Mouse (Mus musculus) ES-CJ7 (cell line): ENCODE data around the gene Syk.

Source experiments
- DNase-seq: peaks from one replicate; pipeline ENCODE4 v3.0.0; 2011; ENCODE audit warnings: low read depth, low spot score

Gene Syk

DNA sequence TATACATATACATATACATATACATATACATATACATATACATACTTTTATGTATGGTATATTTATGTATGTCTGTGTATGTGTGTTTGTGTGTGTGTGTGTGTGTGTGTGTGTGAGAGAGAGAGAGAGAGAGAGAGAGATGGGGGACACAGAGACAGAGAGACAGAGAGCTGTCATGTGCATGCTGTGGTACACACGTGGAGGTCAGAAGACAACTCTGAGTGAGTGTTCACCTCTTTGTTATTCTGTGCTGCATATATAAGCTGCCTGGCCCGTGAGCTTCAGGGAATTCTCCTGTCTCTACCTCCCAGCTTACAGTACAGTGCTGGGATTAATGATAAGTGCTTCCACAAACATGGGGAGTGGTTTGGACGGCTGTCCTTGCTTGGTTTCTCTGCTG, 15.3 kb downstream of the Syk start:
- no peak for DNase-seq

DNA sequence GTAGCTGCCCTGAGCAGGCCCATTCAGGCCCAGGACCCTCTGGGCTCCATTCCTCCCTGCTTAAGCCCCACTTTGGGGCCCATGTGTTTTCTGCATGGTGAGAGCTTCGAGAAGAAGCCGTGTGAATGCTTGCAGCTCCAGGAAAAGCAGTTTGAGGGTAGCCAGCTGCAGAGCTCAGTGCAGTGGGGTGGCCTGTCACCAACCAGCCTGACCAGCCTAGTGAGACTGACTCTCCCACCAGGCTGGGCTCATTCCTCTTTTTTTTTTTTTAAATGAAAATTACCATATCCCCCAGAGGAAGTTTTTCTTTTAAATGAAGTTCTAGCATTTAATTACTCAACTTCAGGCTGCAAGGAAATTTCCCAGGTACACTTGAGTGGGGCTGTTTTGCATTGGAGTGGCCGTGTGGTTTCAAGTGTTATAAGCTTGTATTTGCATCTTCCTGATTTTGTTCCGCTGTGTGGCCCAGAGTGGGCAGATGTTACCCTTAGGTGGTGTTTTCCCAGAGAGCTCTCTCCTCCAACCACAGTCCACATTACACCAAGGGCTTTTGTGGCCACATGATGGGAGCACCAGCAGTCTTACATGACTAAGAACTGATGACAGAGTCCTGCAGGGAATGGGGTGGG, 17.2 kb downstream of the Syk start:
- DNase-seq, result no peak

DNA sequence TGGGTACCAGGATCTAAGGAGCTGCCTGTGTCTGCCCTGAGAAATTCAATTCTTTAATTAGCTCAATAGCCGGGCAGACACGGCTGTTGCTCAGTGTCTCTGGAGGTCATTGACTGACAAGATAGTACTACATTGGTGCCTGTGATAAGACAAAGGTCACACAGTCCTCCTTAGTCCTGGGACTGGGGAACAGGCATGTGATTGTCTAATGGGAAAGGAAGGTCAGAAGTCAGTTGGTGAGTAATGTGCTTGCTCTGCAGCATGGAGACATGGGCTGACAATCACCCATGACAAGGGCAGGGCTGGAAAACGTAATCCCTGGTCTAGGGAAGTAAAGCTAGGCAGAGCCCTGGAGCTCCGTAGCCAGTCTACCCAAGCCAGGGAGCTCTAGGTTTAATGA, 19.8 kb downstream of the Syk start:
- no peak for DNase-seq

DNA sequence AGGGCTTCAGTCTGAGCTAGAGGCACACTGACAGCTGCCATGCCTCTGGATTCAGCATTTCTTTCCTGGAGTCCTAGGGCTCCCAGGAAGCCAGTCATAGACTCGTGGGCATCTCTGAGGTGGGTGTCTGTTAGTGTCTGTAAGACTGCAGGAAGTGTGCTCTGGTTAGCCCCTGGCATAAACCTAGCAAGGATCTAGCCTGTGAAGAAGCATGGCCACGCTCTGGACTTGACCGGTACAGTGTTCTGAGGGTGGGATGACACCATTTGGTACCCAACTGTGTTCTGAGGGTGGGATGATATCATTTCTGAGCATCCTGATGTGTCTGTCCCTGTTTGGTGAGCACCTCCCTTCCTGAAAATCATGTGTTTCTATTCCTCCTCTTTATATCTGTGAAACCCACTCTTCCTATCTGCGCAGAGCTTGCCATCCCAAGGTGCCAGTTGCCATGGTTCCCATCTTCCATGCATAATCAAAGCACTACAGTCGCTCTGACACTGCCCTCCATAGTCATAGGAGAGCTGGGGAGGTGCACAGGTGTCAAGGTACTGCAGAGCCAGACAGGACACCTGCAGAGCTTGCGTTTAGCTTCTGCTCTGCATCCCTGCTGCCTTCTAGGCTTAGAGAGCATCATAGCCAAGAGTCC, 20.9 kb downstream of the Syk start:
- DNase-seq, result no peak

GRCm38 (mm10) chr13:52605006-52605405, 22.0 kb downstream of the Syk start:
- DNase-seq, result no peak

DNA sequence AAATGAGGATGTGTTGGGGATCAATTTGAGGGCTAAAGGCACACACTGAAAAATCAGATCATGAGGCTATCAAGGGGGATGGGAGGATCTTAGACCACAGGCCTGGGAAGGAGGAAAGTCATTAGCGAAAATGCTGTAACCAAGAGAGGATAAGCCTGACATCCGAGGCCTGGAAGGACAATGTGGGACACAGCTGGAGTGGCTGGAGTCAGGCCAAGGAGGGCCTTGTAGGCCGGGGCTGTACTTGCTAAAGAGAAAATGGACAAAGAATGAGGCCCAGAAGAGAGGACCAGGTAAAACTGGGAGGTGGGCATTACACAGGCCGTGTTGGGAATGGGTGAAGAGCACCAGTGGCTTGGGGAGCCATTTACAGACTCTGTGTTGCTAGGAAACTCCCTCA, 22.9 kb downstream of the Syk start:
- DNase-seq, result no peak

- DNase-seq, result no peak
These were observed 23.8 kb downstream of the Syk start for GRCm38 (mm10) chr13:52606656-52607275.

DNA sequence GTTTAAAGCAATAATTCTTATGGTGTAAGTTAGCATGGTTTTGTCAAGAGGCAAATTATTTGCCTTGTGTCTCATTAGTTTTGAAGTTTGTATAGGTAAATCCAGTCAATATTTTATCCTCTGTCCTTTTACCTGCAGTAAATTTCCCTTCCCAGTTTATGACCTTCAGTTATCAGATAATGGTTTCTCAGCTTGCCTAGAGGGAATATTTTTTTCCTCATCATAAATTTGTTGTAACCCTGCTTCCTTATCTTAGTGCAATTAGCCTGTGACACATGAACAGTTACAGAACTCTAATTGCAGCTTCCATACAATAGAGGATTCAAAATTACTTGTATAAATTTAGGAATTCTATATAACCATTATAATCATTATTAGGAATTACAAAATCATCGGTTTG, 25.0 kb downstream of the Syk start:
- no peak for DNase-seq

DNA sequence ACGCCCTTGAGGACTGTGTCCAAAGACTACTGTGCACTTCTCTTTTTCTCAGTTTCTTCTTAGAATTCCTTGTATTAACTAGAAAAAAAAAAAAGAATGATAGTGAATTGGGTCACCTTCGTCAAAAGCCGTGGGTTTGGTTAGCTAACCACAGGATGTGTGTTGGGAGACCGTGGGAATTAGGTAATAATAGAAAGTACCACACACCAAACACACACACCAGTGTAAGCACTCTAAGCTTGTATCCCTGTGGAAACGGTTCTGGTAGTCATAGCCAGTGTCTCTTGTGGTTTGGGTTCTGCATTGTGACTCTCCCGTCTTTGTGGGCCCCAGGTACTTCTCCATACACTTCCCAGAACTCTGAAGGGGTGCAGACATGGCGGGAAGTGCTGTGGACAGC, 27.5 kb downstream of the Syk start:
- DNase-seq, result no peak

DNA sequence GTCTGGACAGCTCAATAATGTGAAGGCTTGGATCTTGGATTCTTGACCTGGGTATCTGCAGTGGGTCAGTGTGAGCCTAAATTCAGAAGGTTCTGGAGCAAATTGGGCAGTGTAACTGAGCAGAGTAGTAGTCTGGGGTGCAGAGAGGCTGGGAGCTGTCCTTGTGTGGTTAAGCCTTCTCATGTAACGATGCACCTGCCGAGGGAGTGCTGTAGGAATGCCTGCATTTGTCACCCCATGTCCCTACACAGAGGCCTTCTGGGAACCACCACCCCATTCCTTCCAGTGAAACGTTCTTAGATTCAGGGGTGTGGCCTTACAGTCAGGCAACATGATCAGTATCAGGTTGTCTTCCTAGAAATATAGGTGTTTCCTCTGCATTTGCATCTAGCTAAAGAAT, 30.3 kb downstream of the Syk start:
- no peak for DNase-seq

GRCm38 (mm10) chr13:52615085-52615484, 32.1 kb downstream of the Syk start:
- DNase-seq, result no peak

DNA sequence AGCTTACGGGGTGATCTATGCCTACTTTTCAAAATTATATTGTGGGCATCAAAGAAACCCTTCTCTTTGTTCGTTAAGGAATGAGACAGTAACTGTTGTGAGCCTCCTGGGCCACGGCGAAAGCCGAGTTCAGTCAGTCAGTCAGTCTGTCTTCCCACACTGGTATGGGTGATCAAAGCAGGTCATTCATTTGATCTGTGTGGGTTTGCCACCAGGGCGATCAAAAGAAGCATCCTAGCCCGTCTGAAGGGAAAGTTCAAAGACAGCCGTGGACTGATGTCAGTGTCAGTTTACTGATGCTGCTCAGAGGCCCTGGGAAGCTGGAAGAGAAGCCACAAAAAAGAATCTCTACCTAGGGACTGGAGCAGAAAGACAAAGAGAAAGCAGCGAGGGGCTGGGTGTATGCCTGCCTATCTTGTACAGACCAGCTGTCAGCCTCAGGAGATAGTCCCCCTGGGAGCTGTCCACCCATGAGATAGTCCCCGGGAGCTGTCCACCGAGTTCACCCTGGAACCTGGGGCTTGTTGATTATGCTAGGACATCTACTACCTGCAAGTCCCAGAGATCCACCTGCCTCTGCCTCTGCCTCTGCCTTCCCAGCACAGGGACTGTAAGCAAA, 34.2 kb downstream of the Syk start:
- no peak for DNase-seq

DNA sequence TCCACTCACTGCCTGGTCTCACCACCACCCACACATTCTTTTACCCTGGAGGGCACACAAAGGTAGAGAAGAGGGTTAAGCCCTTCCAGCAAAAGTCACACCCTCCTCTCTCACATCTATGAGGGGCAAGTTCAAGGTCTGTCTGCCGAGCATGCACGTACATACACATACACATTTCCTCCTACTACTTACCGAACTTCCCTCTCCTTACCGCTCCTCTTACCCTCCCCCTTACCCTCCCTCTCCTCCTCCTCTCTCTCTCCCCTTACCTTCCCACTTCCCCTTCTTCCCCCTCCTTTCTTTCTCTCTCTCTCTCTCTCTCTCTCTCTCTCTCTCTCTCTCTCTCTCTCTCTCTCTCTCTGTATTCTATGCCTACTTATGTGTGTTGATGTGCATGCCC, 35.6 kb downstream of the Syk start:
- no peak for DNase-seq

GRCm38 (mm10) chr13:52619482-52619881, 36.5 kb downstream of the Syk start:
- DNase-seq, result no peak

DNA sequence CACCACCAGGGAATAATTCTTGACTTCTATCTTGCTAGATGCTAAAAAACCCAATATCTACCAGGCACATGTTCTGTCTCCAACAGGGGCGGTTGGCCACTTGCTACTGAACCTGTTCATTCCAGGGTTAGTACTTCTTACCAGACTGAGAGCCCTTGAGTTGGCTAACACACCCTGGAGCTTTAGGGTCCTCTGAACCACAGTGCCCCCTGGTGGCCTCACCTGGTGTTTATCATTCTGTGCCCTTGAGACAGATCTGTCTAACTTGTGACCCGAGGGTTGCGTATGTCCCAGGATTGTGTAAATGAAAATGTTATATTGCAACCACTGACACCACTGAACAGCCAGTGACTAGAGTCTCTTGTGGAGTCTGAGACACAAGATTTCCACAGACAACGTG, 41.1 kb downstream of the Syk start:
- peak; percentile 73 for DNase-seq

GRCm38 (mm10) chr13:52628602-52629001, 45.6 kb downstream of the Syk start:
- peak; percentile 50 for DNase-seq

DNA sequence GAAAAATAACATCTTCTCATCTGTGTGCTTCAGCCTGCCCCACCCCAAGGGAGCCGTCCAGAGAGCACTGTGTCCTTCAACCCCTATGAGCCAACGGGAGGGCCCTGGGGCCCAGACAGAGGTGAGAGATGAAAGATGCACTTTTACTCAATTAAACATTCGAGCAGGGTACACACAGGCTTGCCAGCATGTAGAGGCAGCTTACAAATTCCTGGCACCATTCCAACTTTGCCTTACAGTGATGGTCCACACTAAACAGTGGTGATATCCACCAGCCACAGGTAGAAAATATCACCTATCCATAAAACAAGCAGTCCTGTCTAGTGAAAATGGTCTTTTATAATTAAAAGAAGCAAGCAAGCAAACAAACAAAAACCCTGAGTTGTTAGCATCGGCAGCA, 48.7 kb downstream of the Syk start:
- DNase-seq, result no peak

GRCm38 (mm10) chr13:52635484-52635883, 52.5 kb downstream of the Syk start:
- no peak for DNase-seq

- no peak for DNase-seq
These were observed 53.3 kb downstream of the Syk start for GRCm38 (mm10) chr13:52636176-52636748.

- no peak for DNase-seq
These were observed 63.6 kb downstream of the Syk start for GRCm38 (mm10) chr13:52646566-52646965.

DNA sequence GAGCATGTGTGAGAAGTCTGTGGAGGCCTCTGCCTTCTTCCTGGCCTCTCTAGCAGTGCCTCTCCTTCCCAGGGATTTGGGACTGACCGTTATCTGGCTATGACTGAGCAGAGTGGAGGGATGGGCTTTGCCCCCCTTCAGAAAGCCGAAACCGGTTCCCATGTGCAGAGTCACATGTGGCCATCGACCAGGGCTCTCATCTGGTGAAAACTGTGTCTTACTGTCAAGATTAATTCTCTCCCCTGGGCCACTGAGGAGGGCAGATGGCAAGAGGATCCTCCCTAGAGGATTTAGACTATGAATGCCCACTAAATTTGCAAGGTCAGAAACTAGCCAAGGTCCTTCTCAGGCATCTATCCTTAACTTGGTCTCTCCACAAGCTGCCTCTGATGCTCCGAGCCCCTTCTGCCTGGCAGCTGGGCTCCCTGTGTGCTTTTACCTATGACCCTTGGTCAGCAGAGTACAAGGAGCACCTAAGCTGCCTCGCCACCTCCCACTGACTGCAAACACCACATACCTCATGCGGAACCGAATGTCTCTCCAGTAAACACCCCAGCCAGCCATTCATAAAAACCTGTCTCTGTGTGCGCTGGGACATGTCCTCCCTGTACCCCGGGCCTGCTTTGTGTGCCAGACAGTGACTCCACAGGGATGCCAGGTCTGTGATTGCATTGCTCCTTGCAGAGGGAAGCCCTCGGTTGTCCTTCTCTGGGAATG, 65.2 kb downstream of the Syk start:
- DNase-seq, result no peak
